Mouse (Mus musculus) ES-E14 (cell line): ENCODE data around the gene Ttc30a1. TPM values are rescaled to one million over a fixed set of nuclear protein-coding genes. Genes with fewer than 3 reads are reported as not detected.
A peak's percentile ranks its signal among the peaks of the same experiment; 100 is the strongest.

Experiments used
- DNase-seq: peaks from one replicate; pipeline ENCODE4 v3.0.0-alpha.2; 2013; ENCODE audit warnings: low read depth, low spot score
- H3K27ac ChIP-seq: 2 replicates; pipeline ENCODE4 v1.5.1; 2012; ENCODE audit warnings: low read depth, mild to moderate bottlenecking, low read length, moderate library complexity, mixed read lengths; ENCODE audit not compliant: poor library complexity, insufficient read depth, severe bottlenecking
- H3K36me3 ChIP-seq: 2 replicates; pipeline ENCODE4 v1.6.1; 2012; ENCODE audit warnings: mild to moderate bottlenecking, low read length, moderate library complexity, mixed read lengths; ENCODE audit not compliant: control insufficient read depth, poor library complexity, insufficient read depth, severe bottlenecking
- H3K4me1 ChIP-seq, 2 experiments: fragments of 150-350 bp in 1 of 2; sonication (generic) in 1 of 2; 2 replicates each; pipeline ENCODE4 v1.6.1; 2012; ENCODE audit warnings: low read length in 2 of 2, mild to moderate bottlenecking in 1 of 2, mixed read lengths in 1 of 2; ENCODE audit not compliant: control insufficient read depth in 2 of 2, insufficient read depth in 2 of 2, poor library complexity in 1 of 2
- H3K4me3 ChIP-seq, 2 experiments: fragments of 150-350 bp in 1 of 2; sonication (generic) in 1 of 2; 2 replicates each; pipeline ENCODE4 v1.5.1; 2012; ENCODE audit warnings: low read length in 2 of 2, low read depth in 1 of 2, mild to moderate bottlenecking in 1 of 2, mixed read lengths in 1 of 2; ENCODE audit not compliant: insufficient read depth in 1 of 2, poor library complexity in 1 of 2, severe bottlenecking in 1 of 2
- H3K9ac ChIP-seq: 2 replicates; pipeline ENCODE4 v1.6.1; 2012; ENCODE audit warnings: low read depth, mild to moderate bottlenecking, low read length, mixed read lengths; ENCODE audit not compliant: poor library complexity, insufficient read depth, severe bottlenecking
- H3K9me3 ChIP-seq: fragments of 150-350 bp; sonication (generic); 2 replicates; pipeline ENCODE4 v1.6.1; 2012; ENCODE audit warnings: low read depth, mild to moderate bottlenecking, low read length; ENCODE audit not compliant: control insufficient read depth, insufficient read depth
- CHD2 ChIP-seq: IDR thresholded peaks from 2 replicates; pipeline ENCODE4 v1.6.1; 2014; ENCODE audit warnings: mild to moderate bottlenecking, low read depth, low read length, inconsistent platforms
- HCFC1 ChIP-seq: IDR thresholded peaks from 2 replicates; pipeline ENCODE4 v1.6.1; 2012; ENCODE audit warnings: low read length, inconsistent platforms, borderline replicate concordance; ENCODE audit not compliant: insufficient read depth
- MAFK ChIP-seq: IDR thresholded peaks from 2 replicates; pipeline ENCODE4 v1.6.1; 2014; ENCODE audit warnings: mild to moderate bottlenecking, low read depth, low read length, inconsistent platforms; ENCODE audit not compliant: insufficient read depth
- ZC3H11A ChIP-seq: IDR thresholded peaks from 2 replicates; pipeline ENCODE4 v1.6.1; 2012; ENCODE audit warnings: low read depth, mild to moderate bottlenecking, inconsistent platforms, low read length, borderline replicate concordance
- ZNF384 ChIP-seq: IDR thresholded peaks from 2 replicates; pipeline ENCODE4 v1.6.1; 2012; ENCODE audit warnings: low read depth, low read length, inconsistent platforms
- in situ Hi-C, 2 experiments: fragments of 600-800 bp; cut with MboI; formaldehyde crosslinking; loops; one replicate each; pipeline ENCODE4 v1.15.1; 2025; ENCODE audit warnings: low sequenced_read_pairs in 2 of 2, inconsistent platforms in 1 of 2; ENCODE audit not compliant: unreplicated experiment in 2 of 2
- total RNA-seq: library from RNA; depleted of rRNA; stranded (reverse); fragments of 300-350 nt; gene quantifications from 2 replicates; pipeline ENCODE4 v1.2.3, GENCODE M21; 2012

Ttc30a1 gene
- total RNA-seq, 1 experiment = 6.1 TPM

DNA sequence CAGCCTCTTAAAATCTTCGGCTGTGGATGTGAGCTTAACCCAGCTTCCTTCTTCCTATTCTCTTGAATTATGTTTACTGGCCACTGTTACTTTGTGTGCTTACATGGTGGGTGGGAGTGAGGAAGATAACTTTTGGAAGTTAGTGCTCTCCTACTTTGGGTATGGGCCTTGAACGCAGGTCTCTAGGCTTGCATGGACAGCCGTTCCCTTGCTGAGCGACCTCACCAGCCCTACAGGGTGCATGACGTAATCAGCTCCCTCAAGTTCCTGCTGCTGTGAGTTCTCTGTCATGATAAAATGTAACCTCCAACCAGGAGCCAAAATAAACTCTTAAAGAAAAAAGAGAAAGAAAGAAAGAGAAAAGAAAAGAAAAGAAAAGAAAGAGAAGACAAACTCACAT is 17.7 kb downstream of the Ttc30a1 start:
- Histone ChIP-seq H3K27ac (no peak overlapping the region), H3K36me3 (no peaks in the 10 kb centered on the region), H3K4me3 (peak overlapping the region in 1 of 2 experiments; percentile 31; a peak in 2 of 4 replicates), H3K9ac (no peak overlapping the region), H3K4me1 (peaks cover 11 to 19% of the 10 kb centered on the region in 2 experiments), H3K9me3 (no peaks in the 10 kb centered on the region)
- DNase-seq = no peak
- in situ Hi-C loops = loop anchor here (10.0 to 25.0 kb wide), 2 partner anchors 179 to 352 kb away; no protein-coding TSS in a partner anchor
- TF ChIP-seq ZC3H11A (no peak), MAFK (no peak), ZNF384 (no peak), CHD2 (no peak), HCFC1 (no peak)

DNA sequence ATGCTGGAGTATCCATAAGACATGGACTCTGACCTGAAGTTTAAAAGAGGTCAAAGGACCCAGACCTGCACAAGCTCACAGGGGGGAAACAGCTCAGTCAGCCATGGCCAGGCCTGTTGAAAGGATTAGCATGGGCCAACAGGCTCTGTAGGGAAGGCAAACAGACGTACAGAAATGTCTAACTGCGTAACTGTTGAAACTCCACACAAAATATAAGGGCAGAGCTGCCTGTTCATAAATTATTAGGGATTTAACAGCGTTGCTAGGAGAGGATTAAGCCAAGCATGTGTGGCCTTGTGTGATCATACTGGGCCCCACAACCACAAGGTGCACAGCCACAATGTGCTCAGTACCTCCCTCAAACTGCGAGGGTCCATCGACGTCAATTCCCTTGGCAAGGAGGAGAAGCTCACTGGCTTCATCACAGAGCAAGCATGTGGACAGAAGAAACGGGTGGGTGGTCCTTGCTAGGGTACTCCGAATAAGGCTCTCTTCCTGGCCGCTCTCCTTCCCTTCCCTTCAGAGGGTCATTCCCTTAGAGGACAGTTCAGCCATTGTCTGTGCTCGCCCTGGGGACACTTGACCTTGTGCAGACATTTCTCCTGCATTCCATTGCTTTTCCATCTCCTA is 18.4 kb downstream of the Ttc30a1 start:
- Histone ChIP-seq H3K27ac (no peak overlapping the region), H3K4me1 (peaks cover 11 to 19% of the 10 kb centered on the region in 2 experiments), H3K4me3 (no peak overlapping the region), H3K9me3 (no peaks in the 10 kb centered on the region), H3K9ac (no peak overlapping the region), H3K36me3 (no peaks in the 10 kb centered on the region)
- in situ Hi-C loops = loop anchor here (10.0 to 25.0 kb wide), 2 partner anchors 179 to 351 kb away; no protein-coding TSS in a partner anchor
- TF ChIP-seq ZC3H11A = no peak
- TF ChIP-seq HCFC1 = no peak
- TF ChIP-seq ZNF384 = no peak
- no peak for TF ChIP-seq MAFK
- no peak for TF ChIP-seq CHD2
- DNase-seq = no peak

DNA sequence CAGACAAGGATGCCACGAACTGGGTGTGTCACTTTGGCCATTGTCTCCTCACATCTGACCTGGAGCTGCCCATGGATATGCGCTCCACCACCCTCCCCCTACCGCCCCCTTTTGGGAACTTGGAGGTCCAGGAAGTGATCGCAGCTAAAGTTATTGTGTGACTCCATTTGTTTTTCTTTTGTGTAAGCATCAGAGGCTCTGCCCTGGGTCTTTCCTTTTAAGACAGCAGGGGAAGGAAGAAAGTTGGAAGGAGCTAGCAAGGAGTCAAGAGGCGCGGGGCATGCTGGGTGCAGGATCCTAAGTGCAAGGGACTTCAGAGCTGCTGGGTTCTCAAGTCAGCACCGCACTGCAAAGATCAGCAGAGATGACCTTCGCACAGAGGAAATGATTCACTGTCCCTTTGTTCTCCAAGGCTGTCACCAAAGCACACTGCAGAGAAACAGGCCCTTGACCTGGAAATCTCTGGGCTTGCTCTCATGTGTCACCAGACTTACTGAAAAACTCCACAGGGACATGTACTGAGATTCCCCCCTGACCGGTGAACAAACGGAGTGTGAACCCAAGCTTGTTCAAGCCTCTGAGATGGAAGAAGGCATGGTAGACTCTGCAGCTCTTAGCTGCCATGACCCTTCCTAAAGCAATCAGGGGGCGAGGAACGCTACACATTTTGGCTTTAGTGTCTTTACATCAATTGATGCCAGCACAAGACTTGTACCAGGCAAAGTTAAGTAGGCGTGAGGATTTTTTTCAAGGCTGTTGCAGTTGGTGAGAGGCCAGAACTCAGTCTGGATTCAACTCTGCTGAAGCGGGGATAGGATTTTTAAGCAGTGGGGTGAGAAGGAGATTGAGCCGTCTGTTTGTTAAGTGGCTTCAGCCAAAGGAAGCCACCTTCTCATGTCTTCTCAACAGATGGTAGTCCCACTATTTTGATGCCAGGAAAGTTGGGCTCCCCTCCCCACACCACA is 21.1 kb downstream of the Ttc30a1 start:
- peak; percentile 77 for DNase-seq
- Histone ChIP-seq H3K4me1 (peaks cover 11 to 19% of the 10 kb centered on the region in 2 experiments), H3K9me3 (no peaks in the 10 kb centered on the region), H3K27ac (peak overlapping the region; percentile 48; the same call in 1 of the 2 replicates), H3K9ac (no peak overlapping the region; the same call in 1 of the 2 replicates), H3K4me3 (peak overlapping the region in 1 of 2 experiments; percentile 35; a peak in 2 of 4 replicates), H3K36me3 (no peaks in the 10 kb centered on the region)
- TF ChIP-seq CHD2 = no peak
- TF ChIP-seq HCFC1 = no peak
- in situ Hi-C loops = loop anchor here (10.0 to 25.0 kb wide), 2 partner anchors 176 to 348 kb away; no protein-coding TSS in a partner anchor

DNA sequence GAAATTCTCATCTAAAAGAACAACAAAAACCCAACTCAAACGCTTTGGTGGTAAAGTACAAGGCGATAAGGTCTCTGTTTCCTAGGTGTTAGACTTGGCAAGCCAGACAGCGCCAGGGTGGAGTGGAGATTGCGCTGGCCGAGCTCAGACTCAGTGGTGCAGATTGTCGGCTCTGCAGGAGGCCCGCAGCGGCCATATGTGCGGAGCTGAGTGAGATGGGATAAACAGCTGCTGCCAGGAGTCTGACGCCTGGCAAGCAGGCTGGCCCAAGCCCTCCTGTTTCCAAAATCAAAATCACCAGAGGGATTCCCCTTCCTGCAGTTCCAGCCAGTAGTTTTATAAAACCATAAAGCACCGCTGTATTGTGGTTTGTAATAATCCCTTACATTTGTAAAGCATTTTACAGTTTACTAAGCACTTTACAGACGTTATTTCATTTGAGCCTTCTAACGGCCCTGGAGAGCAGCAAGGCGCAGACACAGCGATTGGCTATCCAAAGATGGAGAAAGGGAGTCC is 21.9 kb downstream of the Ttc30a1 start:
- Histone ChIP-seq H3K36me3 (no peaks in the 10 kb centered on the region), H3K4me1 (peaks cover 10 to 20% of the 10 kb centered on the region in 2 experiments)
- in situ Hi-C loops = loop anchor here (10.0 to 25.0 kb wide), 2 partner anchors 175 to 348 kb away; no protein-coding TSS in a partner anchor

More for the DNA sequence above, 21.9 kb downstream of the Ttc30a1 start:
- Histone ChIP-seq H3K9me3 (no peaks in the 10 kb centered on the region), H3K4me3 (peak overlapping the region in 1 of 2 experiments; percentile 35; a peak in 2 of 4 replicates), H3K9ac (0 out of 2 replicates have a peak overlapping the region, but pooled peaks have one; percentile 1), H3K27ac (peak overlapping the region; percentile 2; the same call in 1 of the 2 replicates)
- DNase-seq = no peak
- TF ChIP-seq ZC3H11A (no peak), ZNF384 (no peak; the same call in 1 of the 2 replicates), CHD2 (no peak), HCFC1 (no peak), MAFK (no peak)
